Comparison of ENCODE assay signal across 11 mouse cellular contexts in genomic region chr9:44638726-44639125, GRCm38 (mm10). TPM values are rescaled to one million over a fixed set of nuclear protein-coding genes. Genes with fewer than 3 reads are reported as not detected.
DNase-seq lines count a peak whose midpoint lies in the region; ATAC-seq lines count a peak whose summit lies in the region.
"Not testable (repeated sequence)": the region's sequence is repeated elsewhere in the genome, so short reads cannot be mapped to it uniquely, and the experiment has no call there.
"Had no signal": no experiment of that assay in that cellular context is flagged by ENCODE, and none has a peak within 500 bp of the region (broad histone marks: within the 10 kb centered on the region; RNA-seq: fewer than 3 reads in every experiment).

No protein-coding gene starts in this region.

- peak; percentile 24 for DNase-seq in cerebellum, adult 11 months
- DNase-seq in cerebellum, postnatal 14 days: peak; percentile 60 to 64
- peak; percentile 33 for DNase-seq in gastrocnemius, postnatal 25 days
- DNase-seq in heart, postnatal 14 days: peak; percentile 25 to 47
- DNase-seq in kidney, adult 18-20 months: peak; percentile 50
- peak; percentile 42 to 77 for DNase-seq in kidney, postnatal 25 days

- ATAC-seq in megakaryocyte progenitor cell, adult 5-6 weeks (replicated peaks; ENCODE audit: poor library complexity): peak; percentile 37

- intact Hi-C loops in heart, postnatal 14 days (cut with DNase I): not testable (repeated sequence)

RNA-seq across cellular contexts. Expression of gene Ddx6, which starts 34.0 kb away (rescaled TPM):
- 10 to 100 TPM; 55.1 to 59.4 TPM for total RNA-seq in gastrocnemius, postnatal 25 days (2021)
- total RNA-seq in heart, postnatal 14 days (2021): 10 to 100 TPM; 92.0 to 94.3 TPM
- 65.0 and 65.9 TPM in 2 replicates for total RNA-seq in megakaryocyte progenitor cell, adult 5-6 weeks (2015)
- total RNA-seq in megakaryocyte progenitor cell, adult 5-6 weeks (2017): 66.6 and 74.4 TPM in 2 replicates

RNA-seq across cellular contexts. Expression of gene Treh, which starts 34.3 kb away (rescaled TPM):
- total RNA-seq in gastrocnemius, postnatal 25 days (2021): not detected
- not detected for total RNA-seq in heart, postnatal 14 days (2021)
- not detected in 2 replicates for total RNA-seq in megakaryocyte progenitor cell, adult 5-6 weeks (2015)
- total RNA-seq in megakaryocyte progenitor cell, adult 5-6 weeks (2017): not detected in 2 replicates
- total RNA-seq: adrenal gland, postnatal 25 days; forebrain, postnatal 0 days; gastrocnemius, adult 8-10 months; midbrain, postnatal 0 days had no signal

Comparison
In these comparisons a context has a peak if more than half of its experiments do, and no peak if none do; other contexts are left out.
1. Peak in every context shown above with its lines: DNase-seq and ATAC-seq.